In the genomic region with DNA sequence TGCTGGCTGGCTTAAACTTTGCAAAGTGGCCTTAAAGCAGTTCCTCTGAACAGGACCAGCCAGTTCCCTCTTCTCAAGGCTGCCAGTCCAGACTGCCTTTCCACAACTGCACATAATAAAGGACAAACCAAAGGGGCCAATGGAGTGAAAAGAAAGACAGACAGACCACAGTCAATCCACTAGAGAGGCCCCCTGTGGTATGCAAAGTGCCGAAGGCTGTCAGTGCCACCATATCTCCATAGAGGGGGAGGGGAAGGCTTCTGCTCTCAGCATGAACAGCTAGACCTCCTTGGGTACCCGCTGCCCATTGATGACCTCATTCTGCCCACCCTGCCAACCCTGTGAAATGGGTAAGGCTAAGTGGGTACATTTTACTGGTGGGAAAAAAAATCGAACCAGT, we compare ENCODE assay signal across 9 mouse cellular contexts. TPM values are rescaled to one million over a fixed set of nuclear protein-coding genes. Genes with fewer than 3 reads are reported as not detected.
DNase-seq lines count a peak whose midpoint lies in the region; ATAC-seq lines count a peak whose summit lies in the region.
"Had no signal": no experiment of that assay in that cellular context is flagged by ENCODE, and none has a peak within 500 bp of the region (broad histone marks: within the 10 kb centered on the region; RNA-seq: fewer than 3 reads in every experiment).

No protein-coding gene starts in this region.

- no peaks in the 10 kb centered on the region for H3K9me3 ChIP-seq in hindbrain, embryonic 11.5 days (ENCODE audit: control insufficient read depth, low read length)
- H3K9me3 ChIP-seq in hindbrain, embryonic 12.5 days (replicated peaks): no peaks in the 10 kb centered on the region
- H3K9me3 ChIP-seq in forebrain, embryonic 13.5 days (replicated peaks): no peaks in the 10 kb centered on the region
- H3K9me3 ChIP-seq in liver, embryonic 15.5 days (replicated peaks): no peaks in the 10 kb centered on the region

- no peak overlapping the region for H3K4me2 ChIP-seq in hindbrain, embryonic 11.5 days (replicated peaks; ENCODE audit: low read depth, low read length)
- H3K4me2 ChIP-seq in hindbrain, embryonic 12.5 days (replicated peaks): no peak overlapping the region
- H3K4me2 ChIP-seq in forebrain, embryonic 13.5 days: no peak overlapping the region
- H3K4me2 ChIP-seq in liver, embryonic 15.5 days: peak overlapping the region; percentile 20; the same call in 1 of the 2 replicates

- no peaks in the 10 kb centered on the region for H3K36me3 ChIP-seq in hindbrain, embryonic 11.5 days (ENCODE audit: control insufficient read depth, insufficient read depth, low read length)
- no peaks in the 10 kb centered on the region for H3K36me3 ChIP-seq in hindbrain, embryonic 12.5 days
- no peaks in the 10 kb centered on the region for H3K36me3 ChIP-seq in forebrain, embryonic 13.5 days (ENCODE audit: poor library complexity, severe bottlenecking)
- 0 out of 2 replicates have a peak, but pooled peaks cover 6% of the 10 kb centered on the region for H3K36me3 ChIP-seq in liver, embryonic 15.5 days (replicated peaks)
- H3K36me3 ChIP-seq: G1E had no signal

- H3K9ac ChIP-seq in hindbrain, embryonic 11.5 days (ENCODE audit: low read depth, low read length): no peak overlapping the region
- no peak overlapping the region for H3K9ac ChIP-seq in hindbrain, embryonic 12.5 days
- H3K9ac ChIP-seq in forebrain, embryonic 13.5 days: no peak overlapping the region
- no peak overlapping the region for H3K9ac ChIP-seq in liver, embryonic 15.5 days

- 15% methylated on average over 3 of the region's 3 CpGs for WGBS in hindbrain, embryonic 11.5 days
- WGBS in hindbrain, embryonic 12.5 days: 19% methylated on average over 3 of the region's 3 CpGs
- WGBS in forebrain, embryonic 13.5 days: 31% methylated on average over 3 of the region's 3 CpGs
- WGBS in liver, embryonic 15.5 days (ENCODE audit: insufficient replicate concordance): 24% methylated on average over 3 of the region's 3 CpGs

- DNase-seq in hindbrain, embryonic 11.5 days (ENCODE audit: low spot score): peak; percentile 30
- no peak for DNase-seq in cerebellum, postnatal 25 days

- H3K4me3 ChIP-seq in hindbrain, embryonic 11.5 days (ENCODE audit: low read depth, low read length): no peak overlapping the region
- H3K4me3 ChIP-seq in hindbrain, embryonic 12.5 days: no peak overlapping the region
- no peak overlapping the region for H3K4me3 ChIP-seq in forebrain, embryonic 13.5 days
- H3K4me3 ChIP-seq in liver, embryonic 15.5 days (replicated peaks): no peak overlapping the region
- H3K4me3 ChIP-seq: erythroblast, embryonic 14.5 days had no signal

- no peaks in the 10 kb centered on the region for H3K27me3 ChIP-seq in hindbrain, embryonic 11.5 days (ENCODE audit: control insufficient read depth, insufficient read depth, low read length)
- no peaks in the 10 kb centered on the region; the same call in 1 of the 2 replicates for H3K27me3 ChIP-seq in hindbrain, embryonic 12.5 days
- H3K27me3 ChIP-seq in forebrain, embryonic 13.5 days: no peaks in the 10 kb centered on the region
- H3K27me3 ChIP-seq in liver, embryonic 15.5 days: no peaks in the 10 kb centered on the region

- peaks cover 4% of the 10 kb centered on the region; the same call in 1 of the 2 replicates for H3K4me1 ChIP-seq in hindbrain, embryonic 11.5 days (replicated peaks; ENCODE audit: control insufficient read depth, insufficient read depth, low read length)
- peaks cover 22% of the 10 kb centered on the region for H3K4me1 ChIP-seq in hindbrain, embryonic 12.5 days
- H3K4me1 ChIP-seq in forebrain, embryonic 13.5 days: peaks cover 13% of the 10 kb centered on the region
- H3K4me1 ChIP-seq in liver, embryonic 15.5 days (replicated peaks): peaks cover 27% of the 10 kb centered on the region

- ATAC-seq in hindbrain, embryonic 11.5 days (ENCODE audit: low FRiP score): no peak
- ATAC-seq in hindbrain, embryonic 12.5 days (ENCODE audit: low FRiP score): no peak
- ATAC-seq in common myeloid progenitor, adult 5-6 weeks (replicated peaks; ENCODE audit: low read depth, poor library complexity, severe bottlenecking): peak; percentile 34; the same call in 1 of the 2 replicates
- ATAC-seq in forebrain, embryonic 13.5 days: peak; percentile 36; the same call in 1 of the 2 replicates
- no peak for ATAC-seq in liver, embryonic 15.5 days (ENCODE audit: insufficient read depth)
- ATAC-seq in inflammation-experienced regulatory T-cells, adult 6 months: no peak

- no peak overlapping the region for H3K27ac ChIP-seq in hindbrain, embryonic 11.5 days (ENCODE audit: low read depth, low read length)
- no peak overlapping the region for H3K27ac ChIP-seq in hindbrain, embryonic 12.5 days
- no peak overlapping the region for H3K27ac ChIP-seq in forebrain, embryonic 13.5 days
- peak overlapping the region; percentile 67 for H3K27ac ChIP-seq in liver, embryonic 15.5 days (replicated peaks)

RNA-seq across cellular contexts. Expression of gene Hlf, which starts 34.7 kb away (rescaled TPM):
- polyA plus RNA-seq in hindbrain, embryonic 11.5 days (2014; fragmentation: Nextera tagmentation; extraction: Ambion mirVana): 1.2 and 1.4 TPM in 2 replicates
- polyA plus RNA-seq in hindbrain, embryonic 12.5 days (2016; fragmentation: Nextera tagmentation; extraction: Ambion mirVana): 3.2 and 4.9 TPM in 2 replicates
- 9.2 and 15.9 TPM in 2 replicates for total RNA-seq in common myeloid progenitor, adult 5-6 weeks (2017)
- polyA plus RNA-seq in forebrain, embryonic 13.5 days (2015; fragmentation: Nextera tagmentation; extraction: Ambion mirVana): 2.0 and 2.7 TPM in 2 replicates
- polyA plus RNA-seq in liver, embryonic 15.5 days (2015; fragmentation: Nextera tagmentation; extraction: Ambion mirVana): 5.0 TPM in 2 replicates
- 1 to 10 TPM; 1.5 to 2.4 (median 1.5) TPM for polyA plus RNA-seq in inflammation-experienced regulatory T-cells, adult 6 months (2017; shearing (Covaris generic))
- polyA plus RNA-seq: G1E had no signal

Comparison
In these comparisons a context has a peak if more than half of its experiments do, and no peak if none do; other contexts are left out.
1. ATAC-seq: peak in common myeloid progenitor, adult 5-6 weeks (single experiment) and forebrain, embryonic 13.5 days (single experiment); none in hindbrain, embryonic 11.5 days (single experiment), hindbrain, embryonic 12.5 days (single experiment), liver, embryonic 15.5 days (single experiment) and inflammation-experienced regulatory T-cells, adult 6 months (single experiment).